Comparison of ENCODE assay signal across 25 mouse cellular contexts in the genomic region with DNA sequence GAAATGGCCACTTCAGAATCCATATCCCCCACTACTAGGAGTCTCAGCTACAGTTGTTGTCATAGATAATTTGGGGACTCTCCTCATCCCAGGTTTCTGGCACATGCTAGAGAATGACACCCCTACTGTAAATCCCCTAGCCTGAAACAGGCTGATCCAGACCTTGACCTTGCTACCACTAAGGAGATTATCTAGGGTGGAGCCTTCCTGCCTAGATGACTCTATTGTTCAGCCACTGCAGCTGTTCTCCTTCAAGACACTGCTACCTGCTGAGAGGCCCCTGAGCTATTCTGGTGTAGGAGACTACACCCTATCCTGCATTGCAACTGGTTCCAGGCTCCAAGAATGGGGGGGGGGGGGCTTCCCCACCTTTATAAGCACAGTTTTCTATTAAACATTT.
DNase-seq lines count a peak whose midpoint lies in the region; ATAC-seq and TF ChIP-seq lines count a peak whose summit lies in the region.
"Had no signal": no experiment of that assay in that cellular context is flagged by ENCODE, and none has a peak within 500 bp of the region (broad histone marks: within the 10 kb centered on the region; RNA-seq: fewer than 3 reads in every experiment).

No protein-coding gene starts in this region.

- no peak for TF ChIP-seq POLR2A in ES-Bruce4 (IDR thresholded peaks at IDR 0.05; ENCODE audit: insufficient read depth, low read length)

- 0 out of 2 replicates have a peak, but pooled peaks cover 2% of the 10 kb centered on the region for H3K9me3 ChIP-seq in ES-Bruce4 (replicated peaks; ENCODE audit: control insufficient read depth, insufficient read depth, low read length, poor library complexity, severe bottlenecking)
- H3K9me3 ChIP-seq in ES-E14 (ENCODE audit: control insufficient read depth, insufficient read depth, low read depth, low read length) = no peaks in the 10 kb centered on the region
- no peaks in the 10 kb centered on the region for H3K9me3 ChIP-seq in intestine, embryonic 15.5 days
- H3K9me3 ChIP-seq: embryonic facial prominence, embryonic 13.5 days; embryonic facial prominence, embryonic 15.5 days; forebrain, embryonic 10.5 days; forebrain, embryonic 12.5 days had no signal

- no peak overlapping the region for H3K9ac ChIP-seq in ES-Bruce4 (ENCODE audit: low read depth, poor library complexity, severe bottlenecking)
- H3K9ac ChIP-seq in ES-E14 (ENCODE audit: insufficient read depth, low read depth, low read length, poor library complexity, severe bottlenecking) = no peak overlapping the region
- H3K9ac ChIP-seq in intestine, embryonic 15.5 days = no peak overlapping the region
- H3K9ac ChIP-seq: embryonic facial prominence, embryonic 13.5 days; embryonic facial prominence, embryonic 15.5 days; forebrain, embryonic 12.5 days had no signal

- H3K27me3 ChIP-seq in ES-Bruce4 (ENCODE audit: control insufficient read depth, insufficient read depth, low read length, poor library complexity, severe bottlenecking) = no peaks in the 10 kb centered on the region
- no peaks in the 10 kb centered on the region for H3K27me3 ChIP-seq in intestine, embryonic 15.5 days (replicated peaks)
- H3K27me3 ChIP-seq: CH12.LX; embryonic facial prominence, embryonic 13.5 days; embryonic facial prominence, embryonic 15.5 days; forebrain, embryonic 12.5 days had no signal

- DNase-seq in ES-E14 (ENCODE audit: low read depth, low spot score) (peak; percentile 33), ZHBTc4 (ENCODE audit: low read depth, low spot score) (peak; percentile 81)
- DNase-seq in layer of hippocampus, postnatal 14 days (ENCODE audit: low spot score in 2 of 2) = no peak
- DNase-seq: adrenal gland, adult 2 months; adrenal gland, postnatal 10 days; adrenal gland, postnatal 25 days; B cell, adult 2 months; cerebellum, adult 11 months; cerebellum, adult 18-20 months; cerebellum, adult 8-10 months; cerebellum, adult 9-11 months; cerebellum, postnatal 14 days; cerebellum, postnatal 36 days; embryo, embryonic 11 days had no signal

- ATAC-seq in intestine, embryonic 15.5 days = no peak
- ATAC-seq: CD4-positive, CD25-positive, alpha-beta regulatory T cell, adult 4 months; forebrain, embryonic 14.5 days; forebrain, embryonic 16.5 days had no signal

- no peak overlapping the region for H3K4me2 ChIP-seq in intestine, embryonic 15.5 days (replicated peaks)
- H3K4me2 ChIP-seq: embryonic facial prominence, embryonic 13.5 days; embryonic facial prominence, embryonic 15.5 days; forebrain, embryonic 12.5 days had no signal

- peaks cover 6% of the 10 kb centered on the region for H3K4me1 ChIP-seq in ES-Bruce4 (ENCODE audit: control insufficient read depth, insufficient read depth, low read length)
- peaks cover 0 to 2% of the 10 kb centered on the region in 2 experiments; a peak in 2 of 4 replicates for H3K4me1 ChIP-seq in ES-E14 (ENCODE audit: control insufficient read depth in 2 of 2, insufficient read depth in 2 of 2, low read length in 2 of 2, poor library complexity in 1 of 2)
- H3K4me1 ChIP-seq in intestine, embryonic 15.5 days (replicated peaks) = no peaks in the 10 kb centered on the region
- H3K4me1 ChIP-seq: embryonic facial prominence, embryonic 13.5 days; embryonic facial prominence, embryonic 15.5 days; forebrain, embryonic 10.5 days; forebrain, embryonic 12.5 days had no signal

- H3K27ac ChIP-seq in ES-Bruce4 (ENCODE audit: insufficient read depth, low read length) (peak overlapping the region; percentile 88), ES-E14 (ENCODE audit: insufficient read depth, low read depth, low read length, poor library complexity, severe bottlenecking) (peak overlapping the region; percentile 91; the same call in 1 of the 2 replicates)
- H3K27ac ChIP-seq in intestine, embryonic 15.5 days = no peak overlapping the region
- H3K27ac ChIP-seq: embryonic facial prominence, embryonic 13.5 days; embryonic facial prominence, embryonic 15.5 days; forebrain, embryonic 10.5 days; forebrain, embryonic 12.5 days had no signal

- in situ Hi-C loops in ES-E14 (cut with MboI; ENCODE audit: low sequenced_read_pairs in 2 of 2, unreplicated experiment in 2 of 2) = no loop called here

- peak; percentile 82 for TF ChIP-seq EP300 in ES-Bruce4 (IDR thresholded peaks at IDR 0.05; ENCODE audit: insufficient read depth, low read depth, low read length)

- TF ChIP-seq CTCF in ES-Bruce4 (IDR thresholded peaks at IDR 0.05; ENCODE audit: low read depth, low read length) = no peak

- H3K36me3 ChIP-seq in ES-Bruce4 (ENCODE audit: control insufficient read depth, insufficient read depth, low read length, poor library complexity, severe bottlenecking) = no peaks in the 10 kb centered on the region; the same call in 1 of the 2 replicates
- peaks cover 2% of the 10 kb centered on the region; the same call in 1 of the 2 replicates for H3K36me3 ChIP-seq in ES-E14 (ENCODE audit: control insufficient read depth, insufficient read depth, low read length, poor library complexity, severe bottlenecking)
- no peaks in the 10 kb centered on the region for H3K36me3 ChIP-seq in intestine, embryonic 15.5 days
- H3K36me3 ChIP-seq: embryonic facial prominence, embryonic 13.5 days; embryonic facial prominence, embryonic 15.5 days; forebrain, embryonic 10.5 days; forebrain, embryonic 12.5 days had no signal

- H3K4me3 ChIP-seq in ES-Bruce4 (ENCODE audit: low read depth, low read length) (no peak overlapping the region), ES-E14 (ENCODE audit: insufficient read depth in 1 of 2, low read depth in 1 of 2, low read length in 2 of 2, poor library complexity in 1 of 2, severe bottlenecking in 1 of 2) (no peak overlapping the region)
- H3K4me3 ChIP-seq in intestine, embryonic 15.5 days (replicated peaks) = no peak overlapping the region
- H3K4me3 ChIP-seq: embryonic facial prominence, embryonic 13.5 days; embryonic facial prominence, embryonic 15.5 days; erythroblast, embryonic 14.5 days; forebrain, embryonic 10.5 days; forebrain, embryonic 12.5 days had no signal

TF ChIP-seq in ES-E14, 5 proteins besides CTCF, POLR2A, EP300 and RAD21:
- TF ChIP-seq ZNF384 (IDR thresholded peaks at IDR 0.05; ENCODE audit: low read depth, low read length) (no peak), ZC3H11A (IDR thresholded peaks at IDR 0.05; ENCODE audit: borderline replicate concordance, low read depth, low read length) (no peak), CHD2 (IDR thresholded peaks at IDR 0.05; ENCODE audit: low read depth, low read length) (no peak), HCFC1 (IDR thresholded peaks at IDR 0.05; ENCODE audit: borderline replicate concordance, insufficient read depth, low read length) (no peak), MAFK (IDR thresholded peaks at IDR 0.05; ENCODE audit: insufficient read depth, low read depth, low read length) (no peak)

Comparison
In these comparisons a context has a peak if more than half of its experiments do, and no peak if none do; other contexts are left out.
1. DNase-seq: peak in ES-E14 (single experiment) and ZHBTc4 (single experiment); none in layer of hippocampus, postnatal 14 days (0 of 2).